Mouse (Mus musculus) thymus, postnatal 36 days (tissue): ENCODE measurements around the gene Nit1.
"Not testable (repeated sequence)": the region's sequence is repeated elsewhere in the genome, so short reads cannot be mapped to it uniquely, and the experiment has no call there.

Experiments
- DNase-seq, 2 experiments: peaks; one replicate each; pipeline ENCODE4 v3.0.0; 2022; ENCODE audit warnings: mixed read lengths in 2 of 2

Nit1 gene

GRCm38 (mm10) chr1:171349210-171349609 is 3.8 kb upstream of the Nit1 start:
- DNase-seq = no peak

- DNase-seq = no peak
Measured at GRCm38 (mm10) chr1:171348665-171349064, 3.2 kb upstream of the Nit1 start.

- DNase-seq = no peak
Measured at GRCm38 (mm10) chr1:171346095-171346450, 627 bp upstream of the Nit1 start.

GRCm38 (mm10) chr1:171344715-171345114 is 731 bp downstream of the Nit1 start:
- no peak for DNase-seq

GRCm38 (mm10) chr1:171343922-171344677 is 1.3 kb downstream of the Nit1 start:
- DNase-seq = peak in 1 of 2 experiments; percentile 8

GRCm38 (mm10) chr1:171342262-171343207 is 2.9 kb downstream of the Nit1 start:
- DNase-seq = no peak

- DNase-seq = no peak
Measured at GRCm38 (mm10) chr1:171330216-171330560, 15.3 kb downstream of the Nit1 start.

- no peak for DNase-seq
Measured at GRCm38 (mm10) chr1:171329433-171330215, 15.8 kb downstream of the Nit1 start.

- peak; percentile 89 to 92 for DNase-seq
Measured at GRCm38 (mm10) chr1:171328839-171329432, 16.5 kb downstream of the Nit1 start, which contains the start of gene Dedd. Dedd (plus strand) TSS chr1:171329145.

GRCm38 (mm10) chr1:171328244-171328643 is 17.2 kb downstream of the Nit1 start:
- DNase-seq = no peak

GRCm38 (mm10) chr1:171326588-171326987 is 18.9 kb downstream of the Nit1 start:
- DNase-seq = not testable (repeated sequence)

GRCm38 (mm10) chr1:171325571-171325970 is 19.9 kb downstream of the Nit1 start:
- no peak for DNase-seq

- DNase-seq = no peak
Measured at GRCm38 (mm10) chr1:171322012-171322411, 23.4 kb downstream of the Nit1 start.

GRCm38 (mm10) chr1:171321415-171321814 is 24.0 kb downstream of the Nit1 start:
- no peak for DNase-seq

GRCm38 (mm10) chr1:171320151-171320550 is 25.3 kb downstream of the Nit1 start:
- DNase-seq = no peak

GRCm38 (mm10) chr1:171319748-171320147 is 25.7 kb downstream of the Nit1 start:
- no peak for DNase-seq

GRCm38 (mm10) chr1:171309321-171309720 is 36.1 kb downstream of the Nit1 start:
- no peak for DNase-seq

- not testable (repeated sequence) for DNase-seq
Measured at GRCm38 (mm10) chr1:171306157-171306556, 39.3 kb downstream of the Nit1 start.

- DNase-seq = no peak
Measured at GRCm38 (mm10) chr1:171298226-171298625, 47.2 kb downstream of the Nit1 start.

- no peak for DNase-seq
Measured at GRCm38 (mm10) chr1:171295063-171295402, 50.4 kb downstream of the Nit1 start.

- peak; percentile 80 for DNase-seq
Measured at GRCm38 (mm10) chr1:171294298-171295062, 51.0 kb downstream of the Nit1 start, which contains the start of gene Ufc1. Ufc1 (minus strand) TSS chr1:171295024.

GRCm38 (mm10) chr1:171293906-171294297 is 51.5 kb downstream of the Nit1 start:
- no peak for DNase-seq
